Mouse (Mus musculus) midbrain, embryonic 14.5 days (tissue): ENCODE measurements at regions not wholly inside any gene's neighbourhood (a gene's known extent, or its start where the extent isn't known, plus 50 kb on each side); places are given as distances from the start of the nearest gene placed in this dataset.

Experiments used
- ATAC-seq: fragments of 200-750 bp; cut with Nextera tagmentation; 2 replicates; pipeline ENCODE4 v1.8.0; 2017; ENCODE audit warnings: moderate number of reproducible peaks, moderate library complexity; ENCODE audit not compliant: low FRiP score, low TSS enrichment
- DNase-seq: peaks from one replicate; pipeline ENCODE4 v3.0.0-alpha.2; 2015
- H3K27ac ChIP-seq: fragments of 300-500 bp; sonication (generic); replicated peaks from 2 replicates; pipeline ENCODE4 v1.5.1; 2014; ENCODE audit warnings: mild to moderate bottlenecking, low read depth, low read length, moderate library complexity
- H3K27me3 ChIP-seq: fragments of 300-500 bp; sonication (generic); 2 replicates; pipeline ENCODE4 v1.6.1; 2014; ENCODE audit warnings: low read length, control low read depth, mixed read lengths; ENCODE audit not compliant: control insufficient read depth, insufficient read depth
- H3K36me3 ChIP-seq: fragments of 300-500 bp; sonication (generic); 2 replicates; pipeline ENCODE4 v1.6.1; 2014; ENCODE audit warnings: low read length, control low read depth; ENCODE audit not compliant: control insufficient read depth, insufficient read depth
- H3K4me1 ChIP-seq: fragments of 300-500 bp; sonication (generic); 2 replicates; pipeline ENCODE4 v1.6.1; 2014; ENCODE audit warnings: mild to moderate bottlenecking, antibody characterized with exemption, low read length, control low read depth; ENCODE audit not compliant: control insufficient read depth, insufficient read depth
- H3K4me2 ChIP-seq: fragments of 300-500 bp; sonication (generic); 2 replicates; pipeline ENCODE4 v1.6.1; 2014; ENCODE audit warnings: mild to moderate bottlenecking, low read length, moderate library complexity
- H3K4me3 ChIP-seq: fragments of 300-500 bp; sonication (generic); replicated peaks from 2 replicates; pipeline ENCODE4 v1.5.1; 2014; ENCODE audit warnings: low read depth, low read length
- H3K9ac ChIP-seq: fragments of 300-500 bp; sonication (generic); replicated peaks from 2 replicates; pipeline ENCODE4 v1.6.1; 2014; ENCODE audit warnings: mild to moderate bottlenecking, low read length, moderate library complexity
- H3K9me3 ChIP-seq: fragments of 300-500 bp; sonication (generic); 2 replicates; pipeline ENCODE4 v1.6.1; 2016; ENCODE audit warnings: low read length, control low read depth, mixed read lengths; ENCODE audit not compliant: control insufficient read depth
- WGBS: fragments of 180-500 bp; shearing (Covaris S2); extraction: QIAGEN DNeasy Blood & Tissue Kit; methylation state at CpG from one replicate; pipeline ENCODE4 v1.1.7; 2014; 5-methylcytosine and 5-hydroxymethylcytosine counted together

GRCm38 (mm10) chr6:140126645-140127044 is 85.4 kb upstream of the Plcz1 start:
- ATAC-seq: no peak
- no peak overlapping the region for H3K9ac ChIP-seq
- H3K4me3 ChIP-seq: no peak overlapping the region
- H3K27me3 ChIP-seq: no peaks in the 10 kb centered on the region
- H3K4me2 ChIP-seq: no peak overlapping the region
- no peaks in the 10 kb centered on the region for H3K4me1 ChIP-seq
- WGBS: 92% methylated on average over 7 of the region's 7 CpGs
- H3K9me3 ChIP-seq: 0 out of 2 replicates have a peak, but pooled peaks cover 3% of the 10 kb centered on the region
- H3K36me3 ChIP-seq: no peaks in the 10 kb centered on the region
- DNase-seq: no peak
- H3K27ac ChIP-seq: no peak overlapping the region

- Histone ChIP-seq H3K27ac (no peak overlapping the region), H3K4me1 (no peaks in the 10 kb centered on the region), H3K36me3 (no peaks in the 10 kb centered on the region), H3K27me3 (no peaks in the 10 kb centered on the region), H3K4me2 (no peak overlapping the region), H3K9ac (no peak overlapping the region), H3K9me3 (no peaks in the 10 kb centered on the region), H3K4me3 (no peak overlapping the region)
- ATAC-seq (no peak), DNase-seq (no peak)
- WGBS: 91% methylated on average over 2 of the region's 2 CpGs
These were observed 72.8 kb upstream of the Plcz1 start for GRCm38 (mm10) chr6:140114024-140114423.

- H3K27me3 ChIP-seq: no peaks in the 10 kb centered on the region
- H3K4me3 ChIP-seq: no peak overlapping the region
- H3K9ac ChIP-seq: no peak overlapping the region
- H3K4me2 ChIP-seq: no peak overlapping the region
- H3K4me1 ChIP-seq: no peaks in the 10 kb centered on the region
- ATAC-seq (no peak), DNase-seq (no peak)
- H3K36me3 ChIP-seq: no peaks in the 10 kb centered on the region
- H3K27ac ChIP-seq: no peak overlapping the region
- H3K9me3 ChIP-seq: no peaks in the 10 kb centered on the region
- 87% methylated on average over 10 of the region's 10 CpGs for WGBS
These were observed 70.8 kb upstream of the Plcz1 start for GRCm38 (mm10) chr6:140112054-140112453.

- Histone ChIP-seq H3K27ac (no peak overlapping the region), H3K9me3 (no peaks in the 10 kb centered on the region), H3K4me2 (no peak overlapping the region), H3K4me3 (no peak overlapping the region), H3K9ac (no peak overlapping the region), H3K36me3 (no peaks in the 10 kb centered on the region), H3K4me1 (no peaks in the 10 kb centered on the region), H3K27me3 (no peaks in the 10 kb centered on the region)
- DNase-seq (no peak), ATAC-seq (no peak)
- 74% methylated on average over 8 of the region's 8 CpGs for WGBS
These were observed 66.8 kb upstream of the Plcz1 start for GRCm38 (mm10) chr6:140108083-140108482.

GRCm38 (mm10) chr6:140107628-140108027 is 66.4 kb upstream of the Plcz1 start:
- Histone ChIP-seq H3K9ac (no peak overlapping the region), H3K4me2 (no peak overlapping the region), H3K4me1 (no peaks in the 10 kb centered on the region), H3K27ac (no peak overlapping the region), H3K27me3 (no peaks in the 10 kb centered on the region), H3K4me3 (no peak overlapping the region), H3K9me3 (no peaks in the 10 kb centered on the region), H3K36me3 (no peaks in the 10 kb centered on the region)
- ATAC-seq: no peak
- WGBS: 83% methylated on average over 16 of the region's 16 CpGs
- DNase-seq: no peak

- Histone ChIP-seq H3K27me3 (no peaks in the 10 kb centered on the region), H3K27ac (no peak overlapping the region), H3K4me2 (no peak overlapping the region), H3K9ac (no peak overlapping the region), H3K4me3 (no peak overlapping the region), H3K4me1 (no peaks in the 10 kb centered on the region), H3K9me3 (no peaks in the 10 kb centered on the region), H3K36me3 (no peaks in the 10 kb centered on the region)
- no peak for ATAC-seq
- no peak for DNase-seq
- WGBS: 92% methylated on average over 5 of the region's 5 CpGs
These were observed 64.9 kb upstream of the Plcz1 start for GRCm38 (mm10) chr6:140106141-140106540.

GRCm38 (mm10) chr6:140102043-140102442 is 60.8 kb upstream of the Plcz1 start:
- WGBS: 92% methylated on average over 6 of the region's 6 CpGs
- ATAC-seq (no peak), DNase-seq (no peak)
- H3K4me2 ChIP-seq: no peak overlapping the region
- H3K4me1 ChIP-seq: no peaks in the 10 kb centered on the region
- H3K9ac ChIP-seq: no peak overlapping the region
- no peak overlapping the region for H3K27ac ChIP-seq
- H3K9me3 ChIP-seq: no peaks in the 10 kb centered on the region
- no peak overlapping the region for H3K4me3 ChIP-seq
- H3K27me3 ChIP-seq: no peaks in the 10 kb centered on the region
- no peaks in the 10 kb centered on the region for H3K36me3 ChIP-seq

- no peak overlapping the region for H3K9ac ChIP-seq
- H3K27me3 ChIP-seq: no peaks in the 10 kb centered on the region
- H3K4me2 ChIP-seq: no peak overlapping the region
- DNase-seq (no peak), ATAC-seq (no peak)
- H3K9me3 ChIP-seq: no peaks in the 10 kb centered on the region
- WGBS: 79% methylated on average over 10 of the region's 10 CpGs
- H3K4me1 ChIP-seq: no peaks in the 10 kb centered on the region
- H3K36me3 ChIP-seq: no peaks in the 10 kb centered on the region
- H3K4me3 ChIP-seq: no peak overlapping the region
- H3K27ac ChIP-seq: no peak overlapping the region
These were observed 54.2 kb upstream of the Plcz1 start for GRCm38 (mm10) chr6:140095416-140095815.
